Mouse (Mus musculus) heart, adult 8-10 months (tissue): ENCODE data around the gene Cbr3. TPM values are rescaled to one million over a fixed set of nuclear protein-coding genes. Genes with fewer than 3 reads are reported as not detected.
A peak's percentile ranks its signal among the peaks of the same experiment; 100 is the strongest.
"Not testable (repeated sequence)": the region's sequence is repeated elsewhere in the genome, so short reads cannot be mapped to it uniquely, and the experiment has no call there.

ENCODE experiments used
- DNase-seq: peaks from one replicate; pipeline ENCODE4 v3.0.0; 2022; ENCODE audit warnings: low spot score
- total RNA-seq, 4 experiments: library from RNA; stranded (reverse); gene quantifications; 2 replicates each; pipeline ENCODE4 v1.2.4; 2022

The Cbr3 gene
- 1 to 10 TPM; 1.4 to 3.2 (median 2.4) TPM for total RNA-seq

GRCm38 (mm10) chr16:93682689-93683507, at the start of gene Cbr3:
Gene Cbr3 (plus strand): TSS chr16:93683215.
- peak; percentile 70 for DNase-seq

- DNase-seq, result no peak
Observed at GRCm38 (mm10) chr16:93644006-93644405, 39.0 kb upstream of the Cbr3 start.

- no peak for DNase-seq
Observed at GRCm38 (mm10) chr16:93648441-93649183, 34.4 kb upstream of the Cbr3 start.

- DNase-seq, result no peak
Observed at GRCm38 (mm10) chr16:93667976-93668375, 15.0 kb upstream of the Cbr3 start.

GRCm38 (mm10) chr16:93669521-93669920, 13.5 kb upstream of the Cbr3 start:
- no peak for DNase-seq

- DNase-seq, result not testable (repeated sequence)
Observed at GRCm38 (mm10) chr16:93670466-93670865, 12.5 kb upstream of the Cbr3 start.

- DNase-seq, result no peak
Observed at GRCm38 (mm10) chr16:93671064-93671463, 12.0 kb upstream of the Cbr3 start.

- DNase-seq, result no peak
Observed at GRCm38 (mm10) chr16:93676376-93676775, 6.6 kb upstream of the Cbr3 start.

- DNase-seq, result no peak
Observed at GRCm38 (mm10) chr16:93678206-93678605, 4.8 kb upstream of the Cbr3 start.

- DNase-seq, result no peak
Observed at GRCm38 (mm10) chr16:93679165-93679564, 3.9 kb upstream of the Cbr3 start.

GRCm38 (mm10) chr16:93682156-93682688, 793 bp upstream of the Cbr3 start:
- no peak for DNase-seq

GRCm38 (mm10) chr16:93683508-93684236, 657 bp downstream of the Cbr3 start:
- peak; percentile 8 for DNase-seq

- no peak for DNase-seq
Observed at GRCm38 (mm10) chr16:93684441-93684840, 1.4 kb downstream of the Cbr3 start.

- not testable (repeated sequence) for DNase-seq
Observed at GRCm38 (mm10) chr16:93685783-93686182, 2.8 kb downstream of the Cbr3 start.

GRCm38 (mm10) chr16:93686421-93686820, 3.4 kb downstream of the Cbr3 start:
- DNase-seq, result no peak

GRCm38 (mm10) chr16:93686945-93687344, 3.9 kb downstream of the Cbr3 start:
- DNase-seq, result peak; percentile 38

GRCm38 (mm10) chr16:93691206-93691841, 8.3 kb downstream of the Cbr3 start:
- DNase-seq, result no peak

GRCm38 (mm10) chr16:93692744-93693143, 9.7 kb downstream of the Cbr3 start:
- no peak for DNase-seq

GRCm38 (mm10) chr16:93707116-93707515, 24.1 kb downstream of the Cbr3 start:
- DNase-seq, result no peak

- DNase-seq, result no peak
Observed at GRCm38 (mm10) chr16:93709217-93709616, 26.2 kb downstream of the Cbr3 start.

- DNase-seq, result peak; percentile 84
Observed at GRCm38 (mm10) chr16:93710924-93711323, 27.9 kb downstream of the Cbr3 start.
